Mouse (Mus musculus): Measurements from ENCODE around the gene Fkbpl. TPM values are rescaled to one million over a fixed set of nuclear protein-coding genes. Genes with fewer than 3 reads are reported as not detected.
A peak's percentile ranks its signal among the peaks of the same experiment; 100 is the strongest.

Gene Fkbpl
- polyA plus RNA-seq, 1 experiment from 2014 or later, result 11.9 TPM

GRCm38 (mm10) chr17:34621006-34621405, 23.6 kb upstream of the Fkbpl start:
- peaks cover under 1% of the 10 kb centered on the region; the same call in 1 of the 2 replicates for H3K4me1 ChIP-seq (ENCODE audit: control insufficient read depth, insufficient read depth, low read length)
- no peak overlapping the region for H3K4me3 ChIP-seq (ENCODE audit: low read depth, low read length)
- no peak for ATAC-seq (ENCODE audit: insufficient number of reproducible peaks, insufficient read depth, low FRiP score, low read depth)
- 70% methylated on average over 8 of the region's 8 CpGs for WGBS
- H3K27me3 ChIP-seq (ENCODE audit: control insufficient read depth, insufficient read depth, low read length), result no peaks in the 10 kb centered on the region
- no peak overlapping the region for H3K4me2 ChIP-seq (replicated peaks; ENCODE audit: low read depth, low read length)
- no peaks in the 10 kb centered on the region for H3K9me3 ChIP-seq (ENCODE audit: control insufficient read depth, low read depth, low read length)
- peaks cover 35% of the 10 kb centered on the region for H3K36me3 ChIP-seq (ENCODE audit: control insufficient read depth, insufficient read depth, low read length)
- no peak overlapping the region for H3K9ac ChIP-seq (replicated peaks; ENCODE audit: low read depth, low read length)
- H3K27ac ChIP-seq (ENCODE audit: low read length), result no peak overlapping the region

GRCm38 (mm10) chr17:34623161-34623560, 21.4 kb upstream of the Fkbpl start:
- H3K4me1 ChIP-seq (ENCODE audit: control insufficient read depth, insufficient read depth, low read length), result peaks cover 7% of the 10 kb centered on the region; the same call in 1 of the 2 replicates
- no peak overlapping the region for H3K9ac ChIP-seq (replicated peaks; ENCODE audit: low read depth, low read length)
- WGBS, result 86% methylated on average over 9 of the region's 9 CpGs
- H3K9me3 ChIP-seq (ENCODE audit: control insufficient read depth, low read depth, low read length), result no peaks in the 10 kb centered on the region
- no peak overlapping the region for H3K4me3 ChIP-seq (ENCODE audit: low read depth, low read length)
- peaks cover 21% of the 10 kb centered on the region; the same call in 1 of the 2 replicates for H3K36me3 ChIP-seq (ENCODE audit: control insufficient read depth, insufficient read depth, low read length)
- H3K27me3 ChIP-seq (ENCODE audit: control insufficient read depth, insufficient read depth, low read length), result no peaks in the 10 kb centered on the region
- no peak for ATAC-seq (ENCODE audit: insufficient number of reproducible peaks, insufficient read depth, low FRiP score, low read depth)
- H3K27ac ChIP-seq (ENCODE audit: low read length), result no peak overlapping the region
- H3K4me2 ChIP-seq (replicated peaks; ENCODE audit: low read depth, low read length), result no peak overlapping the region

DNA sequence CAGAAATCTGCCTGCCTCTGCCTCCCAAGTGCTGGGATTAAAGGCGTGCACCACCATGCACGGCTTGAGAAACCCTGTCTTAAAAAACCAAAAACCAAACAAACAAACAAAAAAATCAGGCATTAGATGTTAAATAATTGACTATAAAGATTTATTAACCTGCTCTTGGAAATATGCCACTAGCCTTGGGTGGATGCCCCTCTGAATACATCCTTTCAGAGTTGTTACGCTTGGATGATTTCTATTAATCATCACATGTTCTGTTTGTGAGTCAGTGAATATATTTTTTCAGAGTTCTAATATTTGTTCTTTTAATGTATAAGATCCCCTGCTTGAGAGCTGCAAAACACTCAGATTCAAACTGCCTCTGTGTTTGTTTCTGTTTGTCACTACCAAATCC, 19.6 kb upstream of the Fkbpl start:
- WGBS, result 95% methylated on average over 3 of the region's 3 CpGs
- no peak overlapping the region for H3K4me2 ChIP-seq (replicated peaks; ENCODE audit: low read depth, low read length)
- peaks cover 24% of the 10 kb centered on the region for H3K4me1 ChIP-seq (ENCODE audit: control insufficient read depth, insufficient read depth, low read length)
- ATAC-seq (ENCODE audit: insufficient number of reproducible peaks, insufficient read depth, low FRiP score, low read depth), result no peak
- H3K27me3 ChIP-seq (ENCODE audit: control insufficient read depth, insufficient read depth, low read length), result peaks cover 4% of the 10 kb centered on the region; the same call in 1 of the 2 replicates
- no peaks in the 10 kb centered on the region for H3K9me3 ChIP-seq (ENCODE audit: control insufficient read depth, low read depth, low read length)
- H3K27ac ChIP-seq (ENCODE audit: low read length), result no peak overlapping the region
- peaks cover 17% of the 10 kb centered on the region; the same call in 1 of the 2 replicates for H3K36me3 ChIP-seq (ENCODE audit: control insufficient read depth, insufficient read depth, low read length)
- no peak overlapping the region for H3K4me3 ChIP-seq (ENCODE audit: low read depth, low read length)
- no peak overlapping the region for H3K9ac ChIP-seq (replicated peaks; ENCODE audit: low read depth, low read length)

- 50% methylated on average over 16 of the region's 16 CpGs for WGBS
These were observed 18.3 kb upstream of the Fkbpl start for GRCm38 (mm10) chr17:34626062-34626772.

GRCm38 (mm10) chr17:34626773-34627092, 17.8 kb upstream of the Fkbpl start:
- ATAC-seq (ENCODE audit: insufficient number of reproducible peaks, insufficient read depth, low FRiP score, low read depth), result no peak
- Histone ChIP-seq H3K27me3 (ENCODE audit: control insufficient read depth, insufficient read depth, low read length) (peaks cover 20% of the 10 kb centered on the region), H3K4me3 (ENCODE audit: low read depth, low read length) (peak overlapping the region; percentile 69), H3K9ac (replicated peaks; ENCODE audit: low read depth, low read length) (peak overlapping the region; percentile 50; the same call in 1 of the 2 replicates), H3K4me2 (replicated peaks; ENCODE audit: low read depth, low read length) (peak overlapping the region; percentile 56), H3K27ac (ENCODE audit: low read length) (peak overlapping the region; percentile 97), H3K9me3 (ENCODE audit: control insufficient read depth, low read depth, low read length) (no peaks in the 10 kb centered on the region), H3K4me1 (ENCODE audit: control insufficient read depth, insufficient read depth, low read length) (peaks cover 39% of the 10 kb centered on the region), H3K36me3 (ENCODE audit: control insufficient read depth, insufficient read depth, low read length) (peaks cover 15% of the 10 kb centered on the region; the same call in 1 of the 2 replicates)
- 1% methylated on average over 18 of the region's 18 CpGs for WGBS

More at GRCm38 (mm10) chr17:34626062-34626772, 18.3 kb upstream of the Fkbpl start:
- H3K27me3 ChIP-seq (ENCODE audit: control insufficient read depth, insufficient read depth, low read length), result peaks cover 15% of the 10 kb centered on the region
- peaks cover 34% of the 10 kb centered on the region for H3K4me1 ChIP-seq (ENCODE audit: control insufficient read depth, insufficient read depth, low read length)
- H3K27ac ChIP-seq (ENCODE audit: low read length), result peak overlapping the region; percentile 97; the same call in 1 of the 2 replicates
- peak overlapping the region; percentile 56 for H3K4me2 ChIP-seq (replicated peaks; ENCODE audit: low read depth, low read length)
- H3K9ac ChIP-seq (replicated peaks; ENCODE audit: low read depth, low read length), result peak overlapping the region; percentile 50; the same call in 1 of the 2 replicates
- ATAC-seq (ENCODE audit: insufficient number of reproducible peaks, insufficient read depth, low FRiP score, low read depth), result no peak
- H3K4me3 ChIP-seq (ENCODE audit: low read depth, low read length), result peak overlapping the region; percentile 69
- no peaks in the 10 kb centered on the region for H3K9me3 ChIP-seq (ENCODE audit: control insufficient read depth, low read depth, low read length)
- peaks cover 15% of the 10 kb centered on the region; the same call in 1 of the 2 replicates for H3K36me3 ChIP-seq (ENCODE audit: control insufficient read depth, insufficient read depth, low read length)

GRCm38 (mm10) chr17:34627093-34627942, 17.2 kb upstream of the Fkbpl start:
- peak overlapping the region; percentile 56 for H3K4me2 ChIP-seq (replicated peaks; ENCODE audit: low read depth, low read length)
- peak; percentile 85 for ATAC-seq (ENCODE audit: insufficient number of reproducible peaks, insufficient read depth, low FRiP score, low read depth)
- H3K27ac ChIP-seq (ENCODE audit: low read length), result peak overlapping the region; percentile 97
- no peaks in the 10 kb centered on the region for H3K9me3 ChIP-seq (ENCODE audit: control insufficient read depth, low read depth, low read length)
- peaks cover 10% of the 10 kb centered on the region; the same call in 1 of the 2 replicates for H3K36me3 ChIP-seq (ENCODE audit: control insufficient read depth, insufficient read depth, low read length)
- peaks cover 42% of the 10 kb centered on the region for H3K4me1 ChIP-seq (ENCODE audit: control insufficient read depth, insufficient read depth, low read length)
- H3K4me3 ChIP-seq (ENCODE audit: low read depth, low read length), result peak overlapping the region; percentile 69
- H3K9ac ChIP-seq (replicated peaks; ENCODE audit: low read depth, low read length), result peak overlapping the region; percentile 72
- H3K27me3 ChIP-seq (ENCODE audit: control insufficient read depth, insufficient read depth, low read length), result peaks cover 22% of the 10 kb centered on the region
- WGBS, result under 1% methylated on average over 41 of the region's 45 CpGs

DNA sequence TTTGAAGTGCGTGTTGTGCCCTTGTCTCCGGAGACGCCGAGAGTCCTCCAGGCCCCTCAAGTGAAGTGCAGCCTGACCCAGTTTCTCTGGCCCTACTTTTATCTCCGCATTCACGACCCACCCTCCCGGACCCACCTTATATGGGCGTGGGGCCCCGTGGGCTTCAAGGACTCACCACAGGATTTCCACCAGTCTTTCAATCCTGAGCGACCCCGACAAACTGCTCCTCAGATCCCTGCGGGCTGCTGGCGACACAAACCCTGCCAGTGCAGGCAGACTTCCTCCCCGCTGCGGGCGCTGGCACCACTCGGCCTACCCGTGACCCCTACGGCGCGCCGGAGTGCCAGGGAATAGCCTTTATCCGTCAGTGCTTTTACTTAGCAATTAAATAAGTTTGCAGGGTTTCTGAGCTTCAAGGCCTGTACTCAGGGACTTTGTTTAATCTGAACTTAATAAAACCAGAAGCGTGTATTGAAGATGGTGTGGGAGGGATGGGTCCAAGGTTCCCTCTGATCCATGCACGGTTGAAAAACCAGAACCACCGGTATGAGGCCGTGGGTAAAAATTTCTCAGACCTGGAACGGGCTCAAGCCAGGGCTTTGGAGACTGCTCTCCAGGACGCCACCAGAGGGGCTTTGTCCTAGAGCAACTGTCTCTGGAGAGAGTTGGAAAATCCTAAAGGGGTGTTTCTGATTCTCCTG, 16.5 kb upstream of the Fkbpl start, which contains the start of gene Ppt2:
Ppt2 (minus strand) TSS at position 568 of the 701 bp plus-strand sequence.
- H3K27ac ChIP-seq (ENCODE audit: low read length), result peak within 1 kb of the TSS; percentile 97
- peaks cover 42% of the 10 kb centered on the region for H3K4me1 ChIP-seq (ENCODE audit: control insufficient read depth, insufficient read depth, low read length)
- no peaks in the 10 kb centered on the region for H3K9me3 ChIP-seq (ENCODE audit: control insufficient read depth, low read depth, low read length)
- 3% methylated on average over 29 of the region's 29 CpGs for WGBS
- peak within 1 kb of the TSS; percentile 56 for H3K4me2 ChIP-seq (replicated peaks; ENCODE audit: low read depth, low read length)
- H3K36me3 ChIP-seq (ENCODE audit: control insufficient read depth, insufficient read depth, low read length), result peaks cover 2% of the 10 kb centered on the region; the same call in 1 of the 2 replicates
- peak within 1 kb of the TSS; percentile 72 for H3K9ac ChIP-seq (replicated peaks; ENCODE audit: low read depth, low read length)
- H3K27me3 ChIP-seq (ENCODE audit: control insufficient read depth, insufficient read depth, low read length), result peaks cover 22% of the 10 kb centered on the region
- ATAC-seq (ENCODE audit: insufficient number of reproducible peaks, insufficient read depth, low FRiP score, low read depth), result 0 out of 2 replicates have a peak, but pooled peaks have one; percentile 11
- H3K4me3 ChIP-seq (ENCODE audit: low read depth, low read length), result peak within 1 kb of the TSS; percentile 69

GRCm38 (mm10) chr17:34628644-34628967, 16.0 kb upstream of the Fkbpl start:
- peak overlapping the region; percentile 56 for H3K4me2 ChIP-seq (replicated peaks; ENCODE audit: low read depth, low read length)
- no peaks in the 10 kb centered on the region for H3K9me3 ChIP-seq (ENCODE audit: control insufficient read depth, low read depth, low read length)
- no peaks in the 10 kb centered on the region; the same call in 1 of the 2 replicates for H3K36me3 ChIP-seq (ENCODE audit: control insufficient read depth, insufficient read depth, low read length)
- peaks cover 42% of the 10 kb centered on the region for H3K4me1 ChIP-seq (ENCODE audit: control insufficient read depth, insufficient read depth, low read length)
- H3K27ac ChIP-seq (ENCODE audit: low read length), result peak overlapping the region; percentile 97
- H3K4me3 ChIP-seq (ENCODE audit: low read depth, low read length), result peak overlapping the region; percentile 69
- ATAC-seq (ENCODE audit: insufficient number of reproducible peaks, insufficient read depth, low FRiP score, low read depth), result no peak
- peaks cover 22% of the 10 kb centered on the region for H3K27me3 ChIP-seq (ENCODE audit: control insufficient read depth, insufficient read depth, low read length)
- H3K9ac ChIP-seq (replicated peaks; ENCODE audit: low read depth, low read length), result peak overlapping the region; percentile 72; the same call in 1 of the 2 replicates
- WGBS, result 28% methylated on average over 5 of the region's 5 CpGs

Data from stomach, embryonic 14.5 days (tissue).